Mouse (Mus musculus): ENCODE results near the gene Lars2. TPM values are rescaled to one million over a fixed set of nuclear protein-coding genes. Genes with fewer than 3 reads are reported as not detected.
A peak's percentile ranks its signal among the peaks of the same experiment; 100 is the strongest.
"Not testable (repeated sequence)": the region's sequence is repeated elsewhere in the genome, so short reads cannot be mapped to it uniquely, and the experiment has no call there.

Lars2 gene
- 1,189 and 1,220 TPM in 2 replicates for polyA plus RNA-seq (2014; fragmentation: Nextera tagmentation; extraction: Ambion mirVana)

DNA sequence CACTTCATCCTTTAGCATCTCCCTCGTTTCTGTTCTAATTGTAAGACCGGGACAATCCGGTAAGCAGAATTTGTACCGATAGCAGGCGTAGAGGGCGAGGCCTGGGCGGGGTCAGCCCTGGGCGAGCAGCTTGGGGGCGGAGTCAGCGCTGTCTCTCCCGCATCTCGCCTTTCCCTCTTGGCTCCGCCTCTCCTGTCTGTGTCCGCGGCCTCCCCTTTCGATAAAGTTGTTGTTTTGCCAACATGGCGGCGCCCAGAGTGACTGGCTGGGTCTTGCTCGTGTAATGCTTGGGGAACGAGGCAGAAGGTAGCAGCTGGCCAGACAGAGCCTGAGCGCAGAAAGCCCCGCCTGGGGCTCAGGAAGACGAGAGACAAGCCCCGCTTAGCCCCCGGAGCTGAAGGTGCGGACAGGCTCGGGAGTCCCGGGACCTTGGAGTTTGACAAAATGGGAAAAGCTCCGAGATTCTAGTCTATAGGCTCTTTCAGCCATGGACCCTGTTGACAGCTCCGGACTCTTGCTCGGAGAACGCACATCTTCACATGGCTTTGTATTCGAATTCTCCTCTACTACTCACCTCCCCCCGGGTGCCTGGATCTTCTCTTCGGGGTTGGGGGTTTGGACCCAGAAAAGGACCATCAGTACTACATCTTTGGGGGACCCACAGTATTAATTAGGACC is at the start of gene Lars2:
Gene Lars2 (plus strand): TSS at position 220 of the 678 bp plus-strand sequence.
- WGBS, result under 1% methylated on average over 35 of the region's 35 CpGs
- ATAC-seq (ENCODE audit: low FRiP score), result peak; percentile 99

DNA sequence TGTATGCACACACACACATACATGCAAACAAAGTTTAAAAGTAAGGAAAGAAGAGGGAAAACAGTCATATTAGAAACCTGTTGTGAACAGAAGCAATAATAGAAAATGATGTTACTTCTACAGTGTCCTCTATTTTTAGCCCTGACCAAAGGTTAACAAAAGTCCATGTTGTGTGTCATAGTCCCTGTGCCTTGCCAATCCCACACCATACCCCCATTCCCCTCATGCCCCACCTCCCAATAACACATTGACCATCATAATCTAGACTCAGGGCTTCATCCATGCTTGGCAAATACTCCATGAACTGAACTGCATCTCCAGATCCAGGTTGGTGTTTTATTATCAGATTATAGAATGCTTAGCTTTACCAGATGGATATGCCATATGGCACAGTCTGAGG is 40.6 kb upstream of the Lars2 start:
- H3K36me3 ChIP-seq (replicated peaks; ENCODE audit: control insufficient read depth, insufficient read depth), result no peaks in the 10 kb centered on the region
- no peak for DNase-seq (ENCODE audit: low spot score)
- H3K27me3 ChIP-seq (ENCODE audit: control insufficient read depth, insufficient read depth, low read length), result no peaks in the 10 kb centered on the region
- no peak overlapping the region for H3K4me3 ChIP-seq (replicated peaks; ENCODE audit: low read length)
- no peak overlapping the region for H3K9ac ChIP-seq
- no peak overlapping the region for H3K27ac ChIP-seq
- ATAC-seq (ENCODE audit: low FRiP score), result no peak
- no peak overlapping the region for H3K4me2 ChIP-seq (replicated peaks)
- no peaks in the 10 kb centered on the region for H3K9me3 ChIP-seq (ENCODE audit: control insufficient read depth, low read length)
- no peaks in the 10 kb centered on the region for H3K4me1 ChIP-seq (replicated peaks; ENCODE audit: control insufficient read depth, insufficient read depth, low read length)

More for the DNA sequence above, at the start of gene Lars2:
- Histone ChIP-seq H3K4me2 (replicated peaks) (peak within 1 kb of the TSS; percentile 70), H3K27me3 (ENCODE audit: control insufficient read depth, insufficient read depth, low read length) (no peaks in the 10 kb centered on the region), H3K27ac (peak within 1 kb of the TSS; percentile 76), H3K36me3 (replicated peaks; ENCODE audit: control insufficient read depth, insufficient read depth) (peaks cover 5% of the 10 kb centered on the region; the same call in 1 of the 2 replicates), H3K9ac (peak within 1 kb of the TSS; percentile 75), H3K4me3 (replicated peaks; ENCODE audit: low read length) (peak within 1 kb of the TSS; percentile 75), H3K4me1 (replicated peaks; ENCODE audit: control insufficient read depth, insufficient read depth, low read length) (peaks cover 13% of the 10 kb centered on the region; the same call in 1 of the 2 replicates), H3K9me3 (ENCODE audit: control insufficient read depth, low read length) (no peaks in the 10 kb centered on the region)
- DNase-seq (ENCODE audit: low spot score), result peak; percentile 93

DNA sequence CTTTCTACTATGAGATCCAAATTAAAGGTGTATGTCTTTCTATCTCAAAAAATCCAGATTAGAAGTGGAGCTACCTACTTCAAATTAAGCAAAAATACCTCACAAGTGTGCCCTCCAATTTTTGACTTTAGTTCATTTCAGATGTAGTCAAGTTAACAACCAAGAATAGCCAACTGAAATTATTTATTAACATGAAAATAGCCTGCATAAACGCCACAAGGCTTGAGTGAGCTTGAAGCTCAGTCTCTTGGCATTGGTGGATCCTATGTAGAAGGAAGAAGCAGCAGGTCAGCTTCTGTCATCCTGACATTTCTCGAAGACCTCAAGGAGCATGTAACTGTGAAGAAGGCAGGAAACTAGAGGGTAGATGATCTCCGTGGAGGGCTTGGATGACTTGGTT is 38.4 kb upstream of the Lars2 start:
- Histone ChIP-seq H3K4me2 (replicated peaks) (no peak overlapping the region), H3K27me3 (ENCODE audit: control insufficient read depth, insufficient read depth, low read length) (no peaks in the 10 kb centered on the region), H3K4me3 (replicated peaks; ENCODE audit: low read length) (no peak overlapping the region), H3K36me3 (replicated peaks; ENCODE audit: control insufficient read depth, insufficient read depth) (no peaks in the 10 kb centered on the region), H3K4me1 (replicated peaks; ENCODE audit: control insufficient read depth, insufficient read depth, low read length) (no peaks in the 10 kb centered on the region), H3K9me3 (ENCODE audit: control insufficient read depth, low read length) (no peaks in the 10 kb centered on the region), H3K27ac (no peak overlapping the region), H3K9ac (no peak overlapping the region)
- 94% methylated on average over 3 of the region's 3 CpGs for WGBS
- ATAC-seq (ENCODE audit: low FRiP score) (no peak), DNase-seq (ENCODE audit: low spot score) (no peak)

DNA sequence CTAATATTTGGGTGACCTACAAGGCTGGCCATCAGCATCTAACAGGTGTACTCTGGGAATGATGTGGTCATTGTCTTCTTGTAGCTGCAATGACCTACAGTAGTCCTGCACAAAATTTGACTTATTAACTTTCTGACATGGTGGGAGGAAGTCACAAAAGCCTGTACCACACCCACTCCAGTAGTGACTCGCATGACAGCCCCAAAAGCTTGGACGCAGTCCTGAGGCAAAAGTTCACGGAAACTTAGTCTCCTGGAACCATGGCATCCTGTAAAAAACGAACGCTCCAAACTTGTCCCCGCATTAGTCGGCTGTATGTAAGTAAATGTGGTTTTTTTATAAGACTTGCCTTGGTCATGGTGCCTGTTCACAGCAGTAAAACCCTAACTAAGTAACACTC is 36.9 kb upstream of the Lars2 start:
- Histone ChIP-seq H3K27ac (no peak overlapping the region), H3K4me2 (replicated peaks) (no peak overlapping the region), H3K9ac (no peak overlapping the region), H3K36me3 (replicated peaks; ENCODE audit: control insufficient read depth, insufficient read depth) (no peaks in the 10 kb centered on the region), H3K9me3 (ENCODE audit: control insufficient read depth, low read length) (no peaks in the 10 kb centered on the region), H3K27me3 (ENCODE audit: control insufficient read depth, insufficient read depth, low read length) (no peaks in the 10 kb centered on the region), H3K4me3 (replicated peaks; ENCODE audit: low read length) (no peak overlapping the region), H3K4me1 (replicated peaks; ENCODE audit: control insufficient read depth, insufficient read depth, low read length) (no peaks in the 10 kb centered on the region)
- whole genome bisulfite sequencing, result 95% methylated on average over 7 of the region's 7 CpGs
- DNase-seq (ENCODE audit: low spot score) (no peak), ATAC-seq (ENCODE audit: low FRiP score) (no peak)

DNA sequence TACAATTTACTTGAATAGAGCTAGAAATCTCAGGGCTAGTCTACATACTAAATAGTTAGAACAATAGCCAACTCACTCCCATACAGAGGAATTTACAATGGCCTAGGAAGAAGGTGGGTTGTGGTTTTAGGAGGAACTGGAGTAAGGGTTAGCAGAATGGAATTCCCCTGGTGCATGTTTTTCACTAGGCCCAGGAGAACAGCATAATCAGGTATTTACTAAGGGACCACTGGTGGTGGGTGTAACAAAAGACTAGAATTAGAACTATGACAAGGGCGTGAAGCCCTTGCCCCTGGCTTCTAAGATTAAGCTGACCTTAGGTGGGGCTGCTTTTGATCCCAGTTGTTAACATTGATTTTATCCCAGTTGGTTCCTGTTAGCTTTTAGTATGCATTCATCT is 36.5 kb upstream of the Lars2 start:
- not testable (repeated sequence) for H3K4me2 ChIP-seq (replicated peaks); DNase-seq (ENCODE audit: low spot score); H3K4me3 ChIP-seq (replicated peaks; ENCODE audit: low read length); H3K4me1 ChIP-seq (replicated peaks; ENCODE audit: control insufficient read depth, insufficient read depth, low read length); H3K9me3 ChIP-seq (ENCODE audit: control insufficient read depth, low read length); H3K27me3 ChIP-seq (ENCODE audit: control insufficient read depth, insufficient read depth, low read length); ATAC-seq (ENCODE audit: low FRiP score); H3K36me3 ChIP-seq (replicated peaks; ENCODE audit: control insufficient read depth, insufficient read depth); H3K27ac ChIP-seq; H3K9ac ChIP-seq
- WGBS, result 64% methylated on average over 1 of the region's 1 CpGs

DNA sequence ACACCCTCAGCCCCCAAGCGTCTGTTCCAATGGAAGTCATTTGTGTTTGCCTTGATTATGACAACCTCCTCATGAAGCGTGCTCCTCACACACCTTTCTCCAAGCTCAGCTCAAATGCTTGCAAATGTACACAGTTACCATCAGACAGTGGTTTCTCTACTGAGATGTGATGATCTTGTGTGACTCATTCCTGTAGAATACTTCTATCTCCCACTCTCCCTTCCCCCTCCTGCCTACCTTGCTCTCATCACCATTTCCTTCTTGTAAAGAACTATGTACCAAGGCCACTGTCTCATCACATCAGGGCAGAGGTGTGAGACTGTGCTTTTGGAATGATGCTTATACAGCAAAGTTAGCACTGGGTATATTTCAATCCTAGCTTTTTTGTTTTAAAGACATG is 33.2 kb upstream of the Lars2 start:
- H3K4me1 ChIP-seq (replicated peaks; ENCODE audit: control insufficient read depth, insufficient read depth, low read length), result 0 out of 2 replicates have a peak, but pooled peaks cover 6% of the 10 kb centered on the region
- no peak overlapping the region for H3K4me3 ChIP-seq (replicated peaks; ENCODE audit: low read length)
- H3K36me3 ChIP-seq (replicated peaks; ENCODE audit: control insufficient read depth, insufficient read depth), result no peaks in the 10 kb centered on the region
- no peaks in the 10 kb centered on the region for H3K27me3 ChIP-seq (ENCODE audit: control insufficient read depth, insufficient read depth, low read length)
- H3K4me2 ChIP-seq (replicated peaks), result no peak overlapping the region
- no peak for ATAC-seq (ENCODE audit: low FRiP score)
- no peak overlapping the region for H3K27ac ChIP-seq
- H3K9me3 ChIP-seq (ENCODE audit: control insufficient read depth, low read length), result no peaks in the 10 kb centered on the region
- WGBS, result 94% methylated on average over 2 of the region's 2 CpGs
- H3K9ac ChIP-seq, result no peak overlapping the region
- DNase-seq (ENCODE audit: low spot score), result no peak

DNA sequence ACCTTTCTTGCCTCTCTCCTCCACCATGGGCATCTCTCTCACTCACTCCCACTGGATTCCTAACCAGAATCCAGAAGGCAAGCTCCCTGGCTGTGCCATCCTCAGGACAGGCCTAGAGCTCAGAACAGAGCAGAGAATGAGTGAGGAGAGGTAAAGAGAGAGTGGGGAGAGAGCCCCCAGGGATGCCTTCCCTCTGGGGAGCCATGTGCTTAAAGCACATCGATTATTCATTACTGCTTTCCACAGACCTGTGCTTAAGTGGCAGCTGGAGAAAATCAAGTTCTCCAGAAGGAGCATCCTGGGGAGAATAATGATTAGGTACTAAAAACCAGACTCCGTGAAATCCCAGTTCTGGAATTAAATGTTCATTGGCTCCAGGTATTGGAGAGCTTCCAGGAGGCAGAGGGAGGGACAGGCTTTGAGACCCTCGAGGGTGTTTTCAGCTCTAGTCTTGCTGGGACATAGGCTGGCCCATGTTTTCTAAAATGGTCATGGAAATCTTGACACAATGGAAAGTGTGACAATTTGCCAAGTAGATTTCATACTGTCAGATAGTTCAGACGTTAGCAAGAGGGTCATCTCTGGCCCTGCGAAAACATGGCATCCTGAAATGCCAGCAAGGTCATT is 31.6 kb upstream of the Lars2 start:
- Histone ChIP-seq H3K27me3 (ENCODE audit: control insufficient read depth, insufficient read depth, low read length) (no peaks in the 10 kb centered on the region), H3K9ac (no peak overlapping the region), H3K4me3 (replicated peaks; ENCODE audit: low read length) (no peak overlapping the region), H3K4me2 (replicated peaks) (no peak overlapping the region), H3K36me3 (replicated peaks; ENCODE audit: control insufficient read depth, insufficient read depth) (no peaks in the 10 kb centered on the region), H3K27ac (no peak overlapping the region), H3K4me1 (replicated peaks; ENCODE audit: control insufficient read depth, insufficient read depth, low read length) (0 out of 2 replicates have a peak, but pooled peaks cover 6% of the 10 kb centered on the region), H3K9me3 (ENCODE audit: control insufficient read depth, low read length) (no peaks in the 10 kb centered on the region)
- ATAC-seq (ENCODE audit: low FRiP score) (peak; percentile 34; the same call in 1 of the 2 replicates), DNase-seq (ENCODE audit: low spot score) (peak; percentile 26)
- 47% methylated on average over 5 of the region's 5 CpGs for WGBS

DNA sequence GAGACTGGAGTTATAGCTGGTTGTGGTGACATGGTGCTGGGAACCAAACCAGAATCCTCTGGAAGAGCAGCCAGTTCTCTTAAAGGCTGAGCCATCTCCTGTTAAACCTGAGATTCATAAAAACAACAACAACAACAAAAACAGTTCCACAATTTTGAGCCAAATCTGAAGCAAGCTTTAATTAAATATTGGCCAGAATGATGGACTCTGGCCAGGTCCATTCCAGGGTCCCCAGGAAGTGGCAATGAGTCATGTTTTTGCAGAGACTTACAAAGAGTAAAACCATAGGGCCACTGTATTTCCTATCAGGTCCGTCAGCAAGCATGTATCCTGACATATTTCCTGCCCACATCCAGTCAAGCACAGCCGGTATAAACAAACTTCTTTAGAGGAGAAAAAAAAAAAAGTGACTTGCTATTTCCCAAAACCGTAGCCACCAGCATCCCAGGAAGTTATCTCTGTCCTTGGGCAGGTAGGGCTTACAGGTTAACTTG is 27.0 kb upstream of the Lars2 start:
- H3K36me3 ChIP-seq (replicated peaks; ENCODE audit: control insufficient read depth, insufficient read depth), result no peaks in the 10 kb centered on the region
- WGBS, result 76% methylated on average over 3 of the region's 3 CpGs
- H3K4me2 ChIP-seq (replicated peaks), result no peak overlapping the region
- no peak for DNase-seq (ENCODE audit: low spot score)
- H3K27me3 ChIP-seq (ENCODE audit: control insufficient read depth, insufficient read depth, low read length), result no peaks in the 10 kb centered on the region
- H3K4me1 ChIP-seq (replicated peaks; ENCODE audit: control insufficient read depth, insufficient read depth, low read length), result 0 out of 2 replicates have a peak, but pooled peaks cover 6% of the 10 kb centered on the region
- no peak overlapping the region for H3K27ac ChIP-seq
- no peaks in the 10 kb centered on the region for H3K9me3 ChIP-seq (ENCODE audit: control insufficient read depth, low read length)
- no peak overlapping the region for H3K9ac ChIP-seq
- ATAC-seq (ENCODE audit: low FRiP score), result no peak
- H3K4me3 ChIP-seq (replicated peaks; ENCODE audit: low read length), result no peak overlapping the region

DNA sequence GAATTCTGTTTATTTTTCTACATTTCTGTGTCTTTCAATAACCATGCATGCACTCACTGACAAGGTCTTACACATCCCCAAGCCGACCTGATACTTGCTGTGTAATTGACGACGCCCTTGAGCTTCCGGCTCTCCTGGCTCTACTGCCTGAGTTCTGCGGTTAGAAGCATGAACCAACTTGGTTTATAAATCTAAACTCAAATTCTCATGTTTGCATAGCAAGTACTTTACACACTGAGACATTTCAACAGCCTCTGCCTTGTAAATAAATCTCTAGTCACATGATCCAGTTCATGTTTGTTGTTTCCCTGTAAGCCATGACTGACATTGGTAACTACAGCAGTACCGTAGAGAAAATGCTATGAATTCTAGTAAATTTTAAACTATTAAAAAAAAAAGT is 25.5 kb upstream of the Lars2 start:
- Histone ChIP-seq H3K4me3 (replicated peaks; ENCODE audit: low read length) (no peak overlapping the region), H3K9me3 (ENCODE audit: control insufficient read depth, low read length) (no peaks in the 10 kb centered on the region), H3K27ac (no peak overlapping the region), H3K4me2 (replicated peaks) (no peak overlapping the region), H3K9ac (no peak overlapping the region), H3K27me3 (ENCODE audit: control insufficient read depth, insufficient read depth, low read length) (no peaks in the 10 kb centered on the region), H3K36me3 (replicated peaks; ENCODE audit: control insufficient read depth, insufficient read depth) (no peaks in the 10 kb centered on the region), H3K4me1 (replicated peaks; ENCODE audit: control insufficient read depth, insufficient read depth, low read length) (no peaks in the 10 kb centered on the region)
- no peak for ATAC-seq (ENCODE audit: low FRiP score)
- WGBS, result 90% methylated on average over 6 of the region's 6 CpGs
- no peak for DNase-seq (ENCODE audit: low spot score)
